10 mouse cellular contexts compared by ENCODE assay signal in genomic region chr4:83512217-83512616, GRCm38 (mm10).
"Had no signal": no experiment of that assay in that cellular context is flagged by ENCODE, and none has a peak within 500 bp of the region (broad histone marks: within the 10 kb centered on the region; RNA-seq: fewer than 3 reads in every experiment).

No protein-coding gene starts in this region.

- ATAC-seq: liver, embryonic 12.5 days had no signal

- H3K4me3 ChIP-seq: left cerebral cortex, adult 2 months; limb, embryonic 10.5 days; liver, embryonic 12.5 days; lung, embryonic 15.5 days; neural tube, embryonic 12.5 days had no signal

- H3K9ac ChIP-seq: liver, embryonic 12.5 days; lung, embryonic 15.5 days; neural tube, embryonic 12.5 days had no signal

- H3K27me3 ChIP-seq: lung, embryonic 15.5 days; neural tube, embryonic 12.5 days had no signal

- H3K4me1 ChIP-seq: liver, embryonic 12.5 days; lung, embryonic 15.5 days; neural tube, embryonic 12.5 days had no signal

- H3K4me2 ChIP-seq: liver, embryonic 12.5 days; lung, embryonic 15.5 days; neural tube, embryonic 12.5 days had no signal

- H3K27ac ChIP-seq: left cerebral cortex, adult 2 months; limb, embryonic 10.5 days; liver, embryonic 12.5 days; lung, embryonic 15.5 days; neural tube, embryonic 12.5 days; stomach, postnatal 0 days had no signal

- H3K9me3 ChIP-seq: limb, embryonic 10.5 days; liver, embryonic 12.5 days; lung, embryonic 15.5 days; neural tube, embryonic 12.5 days had no signal

- H3K36me3 ChIP-seq: limb, embryonic 10.5 days; liver, embryonic 12.5 days; lung, embryonic 15.5 days; neural tube, embryonic 12.5 days had no signal

- DNase-seq: kidney, postnatal 14 days; lung, postnatal 14 days; midbrain, embryonic 14.5 days; thymus, postnatal 4 days had no signal
